Mouse (Mus musculus) T-helper 2 cell (primary cell): ENCODE results near the gene Ccdc96.

Experiments used
- in situ Hi-C: fragments of 300-600 bp; cut with MboI, MseI; formaldehyde crosslinking; loops from one replicate; pipeline ENCODE4 v1.15.1; 2025; ENCODE audit warnings: high pct_unique_total_duplicates

The Ccdc96 gene

DNA sequence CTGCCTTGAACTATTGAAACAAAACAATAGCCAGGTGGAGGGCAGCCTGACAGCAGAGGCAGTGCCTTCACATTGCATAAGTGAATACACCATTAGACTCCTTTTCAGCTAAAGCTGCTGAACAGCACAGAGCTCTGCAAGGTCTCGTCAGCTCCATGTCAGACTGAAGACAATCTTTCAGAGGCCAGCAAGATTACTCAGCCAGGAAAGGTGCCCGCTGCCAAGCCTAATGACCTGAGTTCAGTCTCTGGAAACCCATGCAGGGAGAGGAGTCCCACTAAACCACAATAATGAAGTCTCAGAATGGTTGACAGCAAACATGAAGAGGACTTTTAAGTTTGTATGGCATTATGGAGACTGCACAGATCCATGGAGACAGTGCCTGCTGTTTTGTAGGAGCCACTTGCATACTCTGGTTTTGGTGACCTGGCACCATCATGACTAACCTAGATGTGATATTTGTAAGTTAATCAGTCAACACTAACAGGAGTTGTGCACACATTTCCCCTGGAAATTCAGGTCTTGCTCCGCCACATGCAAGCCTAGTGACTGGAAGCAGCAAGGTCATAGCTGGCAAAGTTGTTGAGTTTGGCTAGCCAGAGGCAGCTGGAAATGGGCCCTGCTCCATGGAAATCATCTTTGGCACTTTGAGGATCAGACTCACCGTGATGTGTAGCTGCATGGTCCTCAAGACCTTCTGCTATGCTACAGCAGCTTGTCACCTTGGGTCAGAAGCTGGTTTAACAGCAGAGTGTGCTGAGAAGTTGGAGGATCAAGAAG, 11.3 kb upstream of the Ccdc96 start:
- in situ Hi-C loops = no loop called here

- in situ Hi-C loops = no loop called here
Observed at GRCm38 (mm10) chr5:36474283-36474682, 10.1 kb upstream of the Ccdc96 start.

- in situ Hi-C loops = no loop called here
Observed at GRCm38 (mm10) chr5:36477486-36477885, 6.9 kb upstream of the Ccdc96 start.

DNA sequence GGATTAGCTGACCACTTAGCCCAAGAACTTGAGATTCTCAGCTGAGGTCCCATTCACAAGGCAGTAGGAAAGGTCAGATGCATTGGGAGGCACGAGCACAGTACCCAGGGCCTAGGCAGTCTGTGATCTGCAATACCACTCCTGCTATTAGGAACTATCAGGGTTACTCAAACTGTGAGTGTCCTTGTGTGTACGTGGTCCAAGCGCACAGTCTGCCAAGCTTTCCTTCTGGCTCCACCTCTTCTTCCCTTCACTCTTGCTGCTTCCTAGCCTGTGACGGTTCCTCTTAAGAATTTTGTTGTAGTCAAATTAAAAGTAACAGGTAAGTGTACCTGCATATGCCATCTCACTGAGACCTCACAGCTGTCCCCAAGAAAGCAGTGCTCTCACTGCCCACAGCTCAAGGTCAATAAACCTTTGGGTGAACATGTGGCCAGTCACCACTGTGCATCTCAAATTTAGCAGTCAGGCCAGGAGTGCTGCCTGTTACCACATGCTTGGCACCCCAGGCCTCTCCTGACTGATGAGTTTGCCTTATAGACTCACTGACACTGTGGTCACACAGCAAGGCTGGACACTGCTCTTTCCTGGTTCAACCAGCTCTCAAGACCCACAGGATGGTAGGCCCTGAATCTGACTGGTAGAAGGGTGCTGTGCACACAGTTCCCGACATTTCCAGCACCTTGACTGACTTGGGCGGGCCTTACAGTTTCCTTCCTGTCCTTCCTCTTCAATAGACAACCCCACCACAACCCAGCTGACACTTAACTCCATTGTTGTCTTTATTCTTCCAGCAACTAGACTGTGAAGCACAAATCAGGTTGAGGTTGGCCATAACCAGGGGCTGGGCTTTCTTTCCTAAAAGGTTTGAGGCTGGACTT, 5.6 kb upstream of the Ccdc96 start:
- in situ Hi-C loops = no loop called here

GRCm38 (mm10) chr5:36479735-36480134, 4.7 kb upstream of the Ccdc96 start:
- in situ Hi-C loops = no loop called here

DNA sequence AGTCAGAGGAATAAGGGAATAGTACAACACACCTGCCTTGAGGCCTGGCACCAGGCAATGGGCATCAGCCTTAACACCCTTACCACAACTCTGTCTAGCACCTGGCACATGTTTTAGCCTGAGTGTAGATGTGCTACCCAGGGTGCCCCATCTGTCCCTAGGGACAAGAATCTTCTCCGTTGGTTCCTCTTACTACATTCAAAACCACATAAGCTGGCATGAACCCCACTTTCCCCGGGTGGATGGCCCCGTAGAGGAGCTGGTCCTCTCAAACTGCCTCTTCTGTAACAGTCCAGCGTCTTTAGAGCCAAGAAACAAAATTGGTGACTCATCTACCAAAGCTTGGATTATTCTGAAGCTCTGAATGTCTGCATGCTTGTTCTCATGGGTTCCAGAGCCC, 4.0 kb upstream of the Ccdc96 start:
- in situ Hi-C loops = no loop called here

GRCm38 (mm10) chr5:36481114-36481513, 3.3 kb upstream of the Ccdc96 start:
- in situ Hi-C loops = no loop called here

DNA sequence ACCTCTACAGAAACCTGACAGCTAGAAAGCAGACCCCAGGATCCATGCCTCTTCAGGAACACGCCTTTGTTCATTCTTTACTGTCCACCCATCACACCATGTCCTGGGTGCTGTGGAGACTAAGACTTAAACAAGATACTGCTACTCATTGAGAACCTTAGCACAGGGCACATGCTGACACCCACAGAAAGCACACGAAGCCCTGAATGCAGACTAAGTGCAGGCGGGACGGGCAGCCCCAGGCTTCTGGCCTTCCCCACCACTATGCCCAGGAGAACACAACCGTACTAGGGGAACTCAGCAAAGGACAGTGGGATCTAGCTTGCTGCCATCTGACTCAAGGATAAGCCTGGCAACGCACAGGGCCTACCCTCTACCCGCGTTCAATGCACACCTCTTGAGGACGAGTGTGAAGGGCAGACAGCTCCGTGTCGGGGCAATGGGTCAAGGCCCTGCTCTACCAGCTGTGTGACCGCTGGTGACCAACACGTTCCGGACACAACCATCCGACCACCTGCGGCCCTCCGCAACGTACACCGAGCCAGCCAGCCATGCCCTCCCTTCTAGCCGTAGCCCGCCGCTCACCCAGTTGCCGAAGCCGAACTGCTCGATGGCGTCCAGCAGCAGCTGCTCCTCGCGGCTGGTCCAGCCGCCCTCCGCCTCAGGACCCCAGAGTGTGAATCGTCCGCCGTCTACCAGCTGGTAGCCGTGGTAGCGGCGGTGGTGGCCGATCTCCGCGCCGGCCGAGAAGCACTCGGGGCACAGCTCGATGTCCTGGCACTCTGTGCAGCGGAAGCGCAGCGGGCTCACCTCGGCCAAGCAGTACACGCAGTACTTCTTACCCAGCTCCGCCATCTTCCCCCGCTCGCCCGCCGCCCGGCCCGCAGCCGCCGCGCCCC, 936 bp upstream of the Ccdc96 start:
- in situ Hi-C loops = no loop called here

GRCm38 (mm10) chr5:36485306-36485705, 918 bp downstream of the Ccdc96 start:
- in situ Hi-C loops = loop anchor here (5.0 kb wide), 1 partner anchor 47 kb away; no protein-coding TSS in a partner anchor

DNA sequence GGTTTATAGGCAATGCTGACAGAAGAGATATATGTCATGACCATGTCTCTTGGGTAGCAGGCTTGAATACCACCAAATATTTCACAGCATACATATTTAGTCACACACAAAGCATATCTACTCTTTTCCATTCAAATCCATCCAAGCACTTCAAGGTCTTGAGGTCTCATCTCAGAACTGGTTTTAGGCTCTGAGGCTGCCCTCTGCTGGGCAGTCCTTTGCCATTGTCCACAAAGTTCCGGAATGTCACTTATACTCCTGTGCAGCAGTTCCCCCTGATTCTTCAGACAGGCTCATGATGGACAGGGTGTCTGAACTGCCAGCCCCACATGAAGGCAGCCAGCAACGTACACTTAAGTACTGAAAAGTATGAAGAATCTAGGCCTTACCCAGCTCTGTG, 4.8 kb downstream of the Ccdc96 start:
- in situ Hi-C loops = loop anchor here (5.0 kb wide), 1 partner anchor 43 kb away; no protein-coding TSS in a partner anchor

DNA sequence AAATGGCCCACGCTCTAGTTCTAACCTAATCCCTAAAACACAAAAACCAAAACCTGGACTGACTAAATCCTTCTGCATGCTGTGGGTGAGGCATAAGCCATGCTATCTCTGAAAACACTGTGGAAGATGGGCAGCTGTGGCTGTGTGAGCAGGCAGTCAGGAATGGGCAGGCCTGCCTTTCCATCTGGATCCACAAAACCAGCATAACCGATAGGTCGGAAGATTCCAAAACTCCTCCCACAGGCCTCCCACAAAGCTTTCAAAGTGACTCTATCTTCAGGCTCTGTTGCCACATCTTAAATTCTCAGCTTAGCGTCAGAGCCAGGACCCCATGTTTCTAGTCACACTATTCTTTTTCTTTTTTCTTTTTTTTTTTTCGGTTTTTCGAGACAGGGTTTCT, 9.5 kb downstream of the Ccdc96 start:
- in situ Hi-C loops = no loop called here

GRCm38 (mm10) chr5:36494709-36495108, 10.3 kb downstream of the Ccdc96 start:
- in situ Hi-C loops = no loop called here

DNA sequence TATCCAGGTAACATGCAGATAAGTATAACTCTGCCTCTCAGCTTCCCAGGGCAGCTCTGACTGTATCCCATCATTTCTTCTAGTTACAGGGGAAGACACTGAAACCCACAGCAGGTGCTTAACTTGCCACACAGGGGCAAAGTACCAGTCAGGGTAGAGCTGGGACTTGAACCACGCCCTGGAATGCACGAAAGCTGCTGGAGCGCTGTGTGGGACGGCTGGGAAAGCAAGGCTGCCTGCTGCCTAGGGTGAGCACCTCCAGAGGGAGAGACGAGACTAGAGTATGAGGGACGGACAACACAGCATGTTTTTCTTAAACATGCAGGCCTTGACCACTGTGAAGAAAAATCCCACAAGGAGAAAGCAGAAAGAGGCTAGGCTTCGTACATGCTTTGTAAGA, 20.8 kb downstream of the Ccdc96 start:
- in situ Hi-C loops = no loop called here

DNA sequence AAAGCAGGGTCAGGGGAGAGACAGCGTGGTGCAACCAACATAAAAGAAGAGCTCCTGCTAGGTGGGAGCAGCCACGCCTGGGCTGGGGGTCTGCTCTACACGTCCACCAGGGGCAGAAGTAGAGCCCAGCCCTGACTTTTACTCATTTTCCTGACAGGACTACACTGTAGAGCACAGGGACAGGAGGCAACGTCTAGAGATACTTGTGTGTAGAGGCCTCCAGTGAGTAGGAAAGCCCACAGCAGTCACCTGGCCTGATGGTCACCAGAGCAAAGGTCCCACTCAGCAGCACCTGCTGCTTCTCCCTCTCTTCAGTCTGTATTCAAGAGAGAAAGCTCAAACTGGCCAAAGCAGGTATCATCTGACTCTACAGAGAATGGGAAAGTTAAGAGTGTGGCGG, 21.3 kb downstream of the Ccdc96 start:
- in situ Hi-C loops = no loop called here

DNA sequence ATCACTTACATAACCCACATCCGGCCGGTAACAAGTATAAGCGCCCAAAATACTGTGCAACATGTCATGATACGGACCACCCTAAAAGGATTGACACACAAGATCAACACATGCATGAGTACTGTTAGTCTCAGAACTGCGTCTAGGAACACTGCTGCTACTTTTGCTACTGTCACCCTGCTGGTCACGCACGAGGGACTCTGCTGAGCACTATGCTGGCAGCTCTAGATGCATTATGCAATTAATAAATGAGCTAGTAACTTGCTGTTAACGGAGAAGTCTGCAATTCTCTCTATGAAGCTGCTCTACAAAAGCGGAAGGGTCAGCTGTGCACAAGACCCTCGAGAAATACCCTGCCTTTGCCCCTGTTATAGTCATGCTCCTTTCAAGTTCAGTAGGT, 24.0 kb downstream of the Ccdc96 start:
- in situ Hi-C loops = no loop called here

GRCm38 (mm10) chr5:36510956-36511355, 26.6 kb downstream of the Ccdc96 start:
- in situ Hi-C loops = no loop called here

DNA sequence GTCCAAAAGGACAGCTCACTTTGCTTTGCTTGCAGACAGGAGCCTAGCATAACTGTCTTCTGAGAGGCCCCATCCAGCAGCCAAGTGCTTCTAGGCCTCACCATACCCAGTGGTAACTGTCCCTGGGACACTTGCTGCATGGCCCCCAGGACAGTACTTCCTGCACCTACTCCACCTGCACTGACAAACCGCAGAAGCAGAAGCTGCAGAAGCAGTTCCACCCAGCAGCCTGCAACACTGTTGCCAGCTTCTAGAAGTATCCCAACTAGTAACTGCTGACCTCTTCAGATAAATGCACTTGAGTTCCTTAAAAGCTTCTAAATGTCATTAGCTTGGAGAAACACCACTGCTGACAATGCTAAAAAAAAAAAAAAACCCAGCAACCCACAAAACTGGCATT, 30.7 kb downstream of the Ccdc96 start:
- in situ Hi-C loops = no loop called here

- in situ Hi-C loops = no loop called here
Observed at GRCm38 (mm10) chr5:36515558-36515957, 31.2 kb downstream of the Ccdc96 start.

DNA sequence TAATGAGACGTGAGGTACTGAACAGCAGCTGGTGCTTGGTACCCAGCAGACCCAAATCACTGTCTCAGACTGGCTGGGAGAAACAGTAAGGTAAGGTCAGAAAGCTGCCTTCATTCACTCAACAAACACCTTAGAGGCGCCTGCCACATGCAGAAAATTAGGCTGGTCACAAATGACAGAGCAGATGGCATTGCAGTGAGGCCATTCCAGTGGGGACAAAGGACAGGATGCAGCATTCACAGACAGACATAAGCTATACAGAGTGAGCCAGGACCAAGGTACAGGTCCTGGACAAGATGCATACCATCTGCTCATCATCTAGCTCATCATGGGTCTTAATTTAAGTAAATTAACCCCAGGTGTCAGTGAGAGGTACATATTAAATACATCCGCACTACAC, 33.2 kb downstream of the Ccdc96 start:
- in situ Hi-C loops = no loop called here

DNA sequence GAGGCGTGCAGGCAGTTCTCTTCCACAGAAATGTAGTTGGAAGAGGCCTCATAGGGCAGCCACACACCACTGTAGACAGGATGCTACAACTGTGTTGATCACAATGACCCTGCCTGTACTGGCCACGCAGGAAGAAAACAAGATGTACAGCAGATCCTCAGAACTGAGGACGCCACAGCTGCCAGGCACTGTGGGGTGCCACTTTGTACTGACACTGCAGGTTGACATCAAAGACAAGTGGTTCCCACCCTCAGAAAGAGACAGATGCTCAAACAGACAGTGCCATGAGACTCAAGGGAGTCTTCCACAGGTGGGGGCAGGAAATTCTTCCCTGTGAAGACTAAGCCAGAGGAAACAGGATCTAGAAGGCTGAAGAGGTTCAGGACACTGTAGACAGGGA, 35.4 kb downstream of the Ccdc96 start:
- in situ Hi-C loops = no loop called here

DNA sequence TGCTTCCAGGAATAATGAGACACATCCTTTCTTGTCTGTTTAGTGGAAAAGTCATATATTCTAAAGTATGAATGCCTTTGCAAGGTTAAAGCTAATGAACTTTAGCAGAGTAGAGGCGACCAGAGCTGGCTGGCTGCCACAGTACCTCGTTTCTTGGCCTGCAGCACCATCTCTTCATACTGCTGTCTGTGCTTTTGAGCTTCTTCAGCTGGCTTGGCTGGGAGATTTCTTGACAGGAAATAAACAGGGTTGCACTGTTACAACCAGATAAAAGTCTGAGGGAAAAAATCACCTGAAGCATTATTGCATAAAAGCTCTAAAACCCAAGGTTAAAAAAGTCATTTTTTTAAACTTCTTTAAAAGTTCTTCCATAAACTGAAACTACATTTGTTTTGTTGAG, 38.4 kb downstream of the Ccdc96 start:
- in situ Hi-C loops = no loop called here

GRCm38 (mm10) chr5:36523219-36523703, 38.9 kb downstream of the Ccdc96 start:
- in situ Hi-C loops = no loop called here
